Mouse (Mus musculus): ENCODE measurements around the gene Mrtfa.

DNA sequence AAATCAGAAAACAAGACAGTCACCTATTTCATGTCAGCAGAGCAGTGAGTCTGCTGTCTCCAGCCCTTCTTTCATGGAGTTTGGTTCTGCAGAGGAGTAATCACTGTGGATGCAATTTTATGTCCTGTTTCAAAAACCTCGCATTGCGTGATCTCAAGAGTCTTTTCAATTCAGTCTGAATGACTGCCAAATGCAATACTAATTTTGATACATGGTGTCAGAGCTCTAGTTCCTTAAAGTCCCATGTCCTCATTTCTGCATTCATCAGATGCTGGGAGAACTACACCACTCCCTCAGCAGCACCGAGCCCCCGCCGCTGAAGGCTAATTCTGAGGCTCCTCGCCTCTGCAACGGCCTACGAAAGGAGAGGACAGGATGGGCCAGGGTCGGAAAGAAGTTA, 166.7 kb downstream of the Mrtfa start:
- no peak for TF ChIP-seq CTCF (IDR thresholded peaks at IDR 0.05; ENCODE audit: low read depth)
- no peak for TF ChIP-seq EP300 (IDR thresholded peaks at IDR 0.05; ENCODE audit: low read depth)
